Comparison of ENCODE assay signal across 8 mouse cellular contexts in the genomic region with DNA sequence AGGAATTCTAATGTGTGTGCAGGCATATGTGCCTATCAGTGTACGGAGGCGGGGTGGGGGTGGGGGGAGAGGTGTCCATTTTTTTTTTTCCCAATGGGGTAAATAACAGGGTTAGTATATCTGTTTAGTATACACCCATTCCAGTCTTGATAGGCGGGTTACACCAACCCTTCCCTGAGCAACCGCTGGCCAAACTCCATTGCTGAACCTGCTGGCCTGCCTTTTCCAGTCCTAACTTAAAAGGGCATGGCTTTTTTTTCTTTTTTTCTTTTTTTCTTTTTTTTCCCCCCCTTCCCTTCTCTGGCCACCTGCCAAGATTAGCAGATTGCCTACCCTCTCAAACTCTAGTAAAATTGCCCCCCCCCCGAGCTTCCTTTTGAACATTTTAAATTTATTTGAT. TPM values are rescaled to one million over a fixed set of nuclear protein-coding genes. Genes with fewer than 3 reads are reported as not detected.
A peak's percentile ranks its signal among the peaks of the same experiment; 100 is the strongest.
DNase-seq lines count a peak whose midpoint lies in the region; ATAC-seq and TF ChIP-seq lines count a peak whose summit lies in the region.

No protein-coding gene starts in this region.

- TF ChIP-seq POLR2A in kidney, adult 2 months (IDR thresholded peaks at IDR 0.05; ENCODE audit: low read depth, low read length) = no peak

- no peak for TF ChIP-seq CTCF in kidney, adult 2 months (conservative IDR thresholded peaks at IDR 0.05; ENCODE audit: insufficient read depth, insufficient read length, low read depth, low read length)

- H3K9ac ChIP-seq in midbrain, embryonic 12.5 days (replicated peaks) = no peak overlapping the region

- H3K4me1 ChIP-seq in kidney, adult 2 months (ENCODE audit: control insufficient read depth, insufficient read depth, low read length) = no peaks in the 10 kb centered on the region; the same call in 1 of the 2 replicates
- H3K4me1 ChIP-seq in midbrain, embryonic 12.5 days = peaks cover 15% of the 10 kb centered on the region

- intact Hi-C loops in heart, postnatal 36 days (cut with DNase I) = loop anchor here (5.0 to 10.0 kb wide), 2 partner anchors 46 to 982 kb away; partner anchors contain the start of genes Bmi1 and Commd3
- intact Hi-C loops in left cerebral cortex, postnatal 36 days (cut with DNase I) = loop anchor here (2.0 to 10.0 kb wide), 4 partner anchors 59 to 232 kb away; no protein-coding TSS in a partner anchor

- no peaks in the 10 kb centered on the region for H3K9me3 ChIP-seq in midbrain, embryonic 12.5 days

- H3K36me3 ChIP-seq in kidney, adult 2 months (ENCODE audit: control insufficient read depth, insufficient read depth, low read length) = no peaks in the 10 kb centered on the region
- H3K36me3 ChIP-seq in midbrain, embryonic 12.5 days = no peaks in the 10 kb centered on the region

- H3K4me3 ChIP-seq in kidney, adult 2 months (ENCODE audit: insufficient read depth, low read depth, low read length) = no peak overlapping the region
- H3K4me3 ChIP-seq in midbrain, embryonic 12.5 days = no peak overlapping the region

- ATAC-seq in midbrain, embryonic 12.5 days (ENCODE audit: low FRiP score, low read depth) = no peak

- no peak overlapping the region for H3K27ac ChIP-seq in kidney, adult 2 months (ENCODE audit: insufficient read depth, low read depth, low read length)
- H3K27ac ChIP-seq in midbrain, embryonic 12.5 days (replicated peaks) = no peak overlapping the region

- H3K27me3 ChIP-seq in kidney, adult 2 months (replicated peaks; ENCODE audit: control insufficient read depth, insufficient read depth, low read length) = no peaks in the 10 kb centered on the region
- peaks cover 35% of the 10 kb centered on the region for H3K27me3 ChIP-seq in midbrain, embryonic 12.5 days

- peak; percentile 15 to 32 for DNase-seq in heart, adult 18-20 months
- no peak for DNase-seq in heart, postnatal 36 days
- DNase-seq in cerebellum, adult 9-11 months = peak; percentile 43
- peak; percentile 23 for DNase-seq in kidney, adult 2 months
- no peak for DNase-seq in left cerebral cortex, postnatal 36 days (ENCODE audit: low spot score in 2 of 2)
- DNase-seq in left cerebral cortex, adult 11 months (ENCODE audit: low spot score) = no peak
- DNase-seq in urinary bladder, postnatal 25 days (ENCODE audit: low spot score) = no peak

- 53% methylated on average over 5 of the region's 5 CpGs for WGBS in kidney, adult 2 months
- WGBS in midbrain, embryonic 12.5 days = 21% methylated on average over 5 of the region's 5 CpGs

- peak overlapping the region; percentile 84 for H3K4me2 ChIP-seq in midbrain, embryonic 12.5 days (replicated peaks)

RNA-seq across cellular contexts. Expression of gene Otud1, which starts 1.1 kb away (rescaled TPM):
- total RNA-seq in heart, adult 18-20 months (2021) = 10 to 100 TPM; 27.3 to 43.5 TPM
- 10 to 100 TPM; 18.7 to 29.6 TPM for total RNA-seq in heart, postnatal 36 days (2021)
- 5.2 and 6.1 TPM in 2 replicates for polyA plus RNA-seq in kidney, adult 2 months (2012; rRNA removed)
- polyA plus RNA-seq in midbrain, embryonic 12.5 days (2016; fragmentation: Nextera tagmentation; extraction: Ambion mirVana) = 1.4 and 1.6 TPM in 2 replicates
- 10 to 100 TPM; 23.4 to 30.0 TPM for total RNA-seq in left cerebral cortex, postnatal 36 days (2021)

Comparison
In these comparisons a context has a peak if more than half of its experiments do, and no peak if none do; other contexts are left out.
1. DNase-seq: peak in heart, adult 18-20 months (2 of 2), cerebellum, adult 9-11 months (single experiment) and kidney, adult 2 months (single experiment); none in heart, postnatal 36 days (0 of 2), left cerebral cortex, postnatal 36 days (0 of 2), left cerebral cortex, adult 11 months (single experiment) and urinary bladder, postnatal 25 days (single experiment).